Comparison of ENCODE assay signal across 1 mouse cellular context in the genomic region with DNA sequence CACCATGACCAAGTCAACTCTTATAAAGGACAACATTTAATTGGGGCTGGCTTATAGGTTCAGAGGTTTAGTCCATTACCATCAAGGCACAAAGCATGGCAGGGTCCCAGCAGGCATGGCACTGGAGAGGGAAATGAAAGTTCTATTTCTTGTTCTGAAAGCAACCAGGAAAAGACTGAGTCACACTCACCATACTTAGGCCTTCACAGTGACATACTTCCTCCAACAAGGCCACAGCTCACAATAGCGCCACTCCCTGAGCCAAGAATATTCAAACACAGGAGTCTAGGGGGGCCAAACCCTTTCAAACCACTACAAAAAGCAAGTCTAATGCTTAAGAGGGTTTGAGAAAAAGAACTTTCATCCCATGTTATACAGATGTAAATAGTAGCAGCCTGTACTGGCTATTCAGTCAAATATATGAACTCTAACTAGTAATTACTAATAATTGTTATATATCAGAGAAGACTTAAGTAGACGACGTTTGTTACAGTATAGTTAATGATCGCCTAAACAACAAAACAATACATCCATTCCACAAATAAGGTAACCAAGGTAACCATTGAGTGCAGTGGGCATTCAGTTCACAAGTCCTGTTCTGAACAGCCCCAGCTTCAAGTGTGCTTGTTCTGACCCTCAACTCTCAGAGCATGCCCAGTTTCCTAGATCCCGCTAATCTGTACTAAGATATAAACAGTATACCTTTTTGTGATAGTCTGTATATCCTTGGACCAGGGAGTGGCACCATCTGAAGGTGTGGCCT.
TF ChIP-seq lines count a peak whose summit lies in the region.

No protein-coding gene starts in this region.

TF ChIP-seq in CH12.LX, 34 proteins besides CTCF, POLR2A, EP300 and RAD21 (continued from another document):
- TF ChIP-seq MYC (IDR thresholded peaks at IDR 0.05; ENCODE audit: low read depth, low read length) (peak; percentile 63; the same call in 1 of the 2 replicates), NRF1 (IDR thresholded peaks at IDR 0.05; ENCODE audit: low read depth, low read length) (no peak), SMC3 (IDR thresholded peaks at IDR 0.05; ENCODE audit: low read depth, low read length) (no peak), POLR2AphosphoS2 (IDR thresholded peaks at IDR 0.05; ENCODE audit: low read depth, low read length) (no peak), CHD2 (IDR thresholded peaks at IDR 0.05; ENCODE audit: low read length) (no peak), GABPA (IDR thresholded peaks at IDR 0.05; ENCODE audit: insufficient replicate concordance, low read depth, low read length) (no peak), HCFC1 (IDR thresholded peaks at IDR 0.05; ENCODE audit: low read depth, low read length) (no peak), ZC3H11A (IDR thresholded peaks at IDR 0.05; ENCODE audit: low read depth, low read length) (no peak), KAT2A (IDR thresholded peaks at IDR 0.05; ENCODE audit: insufficient replicate concordance, low read length) (no peak), ETS1 (conservative IDR thresholded peaks at IDR 0.05; ENCODE audit: low read depth, low read length) (no peak), MAZ (IDR thresholded peaks at IDR 0.05; ENCODE audit: low read depth, low read length) (no peak), ZNF384 (IDR thresholded peaks at IDR 0.05; ENCODE audit: low read depth, low read length) (no peak), SIN3A (IDR thresholded peaks at IDR 0.05; ENCODE audit: low read length) (no peak), BHLHE40 (IDR thresholded peaks at IDR 0.05; ENCODE audit: low read depth, low read length) (no peak), UBTF (IDR thresholded peaks at IDR 0.05; ENCODE audit: low read depth, low read length) (no peak), MAX (IDR thresholded peaks at IDR 0.05; ENCODE audit: low read length) (no peak), MEF2A (IDR thresholded peaks at IDR 0.05; ENCODE audit: borderline replicate concordance, low read depth, low read length) (peak; percentile 29; the same call in 1 of the 2 replicates), TBP (conservative IDR thresholded peaks at IDR 0.05; ENCODE audit: low read depth, low read length) (no peak), USF2 (conservative IDR thresholded peaks at IDR 0.05; ENCODE audit: low read depth, low read length) (no peak), IRF4 (IDR thresholded peaks at IDR 0.05; ENCODE audit: low read depth, low read length) (peak; percentile 49; the same call in 1 of the 2 replicates)
TF ChIP-seq in CH12.LX: peak in this region for 3.
